Mouse (Mus musculus) neural tube, embryonic 13.5 days (tissue): ENCODE results near the gene Dnal4. TPM values are rescaled to one million over a fixed set of nuclear protein-coding genes. Genes with fewer than 3 reads are reported as not detected.

Experiments
- ATAC-seq: fragments of 200-750 bp; cut with Nextera tagmentation; 2 replicates; pipeline ENCODE4 v1.8.0; 2017; ENCODE audit warnings: low read depth, mild to moderate bottlenecking, moderate TSS enrichment, moderate library complexity
- H3K27ac ChIP-seq: fragments of 300-500 bp; sonication (generic); replicated peaks from 2 replicates; pipeline ENCODE4 v1.5.1; 2015; ENCODE audit warnings: moderate library complexity, mild to moderate bottlenecking, inconsistent platforms
- H3K27me3 ChIP-seq: fragments of 300-500 bp; sonication (generic); 2 replicates; pipeline ENCODE4 v1.6.1; 2015; ENCODE audit warnings: mild to moderate bottlenecking, inconsistent platforms
- H3K36me3 ChIP-seq: fragments of 300-500 bp; sonication (generic); 2 replicates; pipeline ENCODE4 v1.6.1; 2015; ENCODE audit warnings: mild to moderate bottlenecking, inconsistent platforms
- H3K4me1 ChIP-seq: fragments of 300-500 bp; sonication (generic); replicated peaks from 2 replicates; pipeline ENCODE4 v1.6.1; 2015; ENCODE audit warnings: inconsistent platforms
- H3K4me2 ChIP-seq: fragments of 300-500 bp; sonication (generic); 2 replicates; pipeline ENCODE4 v1.6.1; 2015; ENCODE audit warnings: inconsistent platforms, mild to moderate bottlenecking, moderate library complexity
- H3K4me3 ChIP-seq: fragments of 300-500 bp; sonication (generic); 2 replicates; pipeline ENCODE4 v1.5.1; 2015; ENCODE audit warnings: mild to moderate bottlenecking, inconsistent platforms
- H3K9ac ChIP-seq: fragments of 300-500 bp; sonication (generic); 2 replicates; pipeline ENCODE4 v1.6.1; 2015; ENCODE audit warnings: moderate library complexity, mild to moderate bottlenecking, inconsistent platforms
- H3K9me3 ChIP-seq: fragments of 300-500 bp; sonication (generic); 2 replicates; pipeline ENCODE4 v1.6.1; 2016; ENCODE audit warnings: inconsistent platforms
- WGBS: fragments of 180-500 bp; shearing (Covaris S2); methylation state at CpG from one replicate; pipeline ENCODE4 v1.1.7; 2015; 5-methylcytosine and 5-hydroxymethylcytosine counted together
- polyA plus RNA-seq: library from polyadenylated mRNA; unstranded; fragments of >200 nt; fragmentation: Nextera tagmentation; extraction: Ambion mirVana; gene quantifications from 2 replicates; pipeline ENCODE4 v1.2.1, GENCODE M21; 2015

Dnal4 gene
- polyA plus RNA-seq, 1 experiment from 2014 or later: 72.1 TPM

GRCm38 (mm10) chr15:79808658-79809057 is 31.0 kb upstream of the Dnal4 start:
- Histone ChIP-seq H3K4me3 (no peak overlapping the region), H3K9me3 (no peaks in the 10 kb centered on the region), H3K36me3 (no peaks in the 10 kb centered on the region), H3K4me1 (peaks cover 19% of the 10 kb centered on the region), H3K4me2 (no peak overlapping the region), H3K27me3 (peaks cover 53% of the 10 kb centered on the region), H3K9ac (no peak overlapping the region), H3K27ac (no peak overlapping the region)
- WGBS: 62% methylated on average over 5 of the region's 5 CpGs
- no peak for ATAC-seq

GRCm38 (mm10) chr15:79808114-79808513 is 30.5 kb upstream of the Dnal4 start:
- 36% methylated on average over 5 of the region's 5 CpGs for WGBS

GRCm38 (mm10) chr15:79807050-79807449 is 29.4 kb upstream of the Dnal4 start:
- no peak overlapping the region for H3K4me3 ChIP-seq
- H3K36me3 ChIP-seq: no peaks in the 10 kb centered on the region
- peaks cover 27% of the 10 kb centered on the region for H3K4me1 ChIP-seq
- H3K27ac ChIP-seq: no peak overlapping the region
- no peak overlapping the region for H3K4me2 ChIP-seq
- H3K9ac ChIP-seq: no peak overlapping the region
- no peak for ATAC-seq
- WGBS: 50% methylated on average over 1 of the region's 1 CpGs
- peaks cover 69% of the 10 kb centered on the region for H3K27me3 ChIP-seq
- H3K9me3 ChIP-seq: no peaks in the 10 kb centered on the region

More at GRCm38 (mm10) chr15:79808114-79808513, 30.5 kb upstream of the Dnal4 start:
- Histone ChIP-seq H3K36me3 (no peaks in the 10 kb centered on the region), H3K9me3 (no peaks in the 10 kb centered on the region), H3K4me2 (no peak overlapping the region), H3K9ac (no peak overlapping the region), H3K27ac (no peak overlapping the region), H3K4me3 (no peak overlapping the region), H3K4me1 (peaks cover 24% of the 10 kb centered on the region), H3K27me3 (peaks cover 58% of the 10 kb centered on the region)
- no peak for ATAC-seq

GRCm38 (mm10) chr15:79805246-79805645 is 27.6 kb upstream of the Dnal4 start:
- Histone ChIP-seq H3K9me3 (no peaks in the 10 kb centered on the region), H3K9ac (peak overlapping the region; percentile 81), H3K4me2 (peak overlapping the region; percentile 77), H3K27ac (peak overlapping the region; percentile 84), H3K4me3 (peak overlapping the region; percentile 67), H3K27me3 (peaks cover 75% of the 10 kb centered on the region), H3K36me3 (no peaks in the 10 kb centered on the region), H3K4me1 (peaks cover 36% of the 10 kb centered on the region)
- 30% methylated on average over 8 of the region's 8 CpGs for WGBS
- ATAC-seq: no peak

- peak within 1 kb of the TSS; percentile 77 for H3K4me2 ChIP-seq
- WGBS: 1% methylated on average over 76 of the region's 91 CpGs
- ATAC-seq: peak; percentile 85
- peak within 1 kb of the TSS; percentile 84 for H3K27ac ChIP-seq
- H3K27me3 ChIP-seq: peaks cover 71% of the 10 kb centered on the region
- peaks cover 36% of the 10 kb centered on the region for H3K4me1 ChIP-seq
- no peaks in the 10 kb centered on the region for H3K9me3 ChIP-seq
- peak within 1 kb of the TSS; percentile 81 for H3K9ac ChIP-seq
- no peaks in the 10 kb centered on the region for H3K36me3 ChIP-seq
- peak within 1 kb of the TSS; percentile 67 for H3K4me3 ChIP-seq
Measured at GRCm38 (mm10) chr15:79804352-79805071, 26.9 kb upstream of the Dnal4 start, which contains the start of gene Nptxr. Gene Nptxr (minus strand): TSS chr15:79804766.

- WGBS: 5% methylated on average over 74 of the region's 81 CpGs
- H3K27me3 ChIP-seq: peaks cover 68% of the 10 kb centered on the region
- ATAC-seq: peak; percentile 65
- no peaks in the 10 kb centered on the region for H3K9me3 ChIP-seq
- H3K4me2 ChIP-seq: peak overlapping the region; percentile 77
- H3K27ac ChIP-seq: peak overlapping the region; percentile 84
- H3K4me1 ChIP-seq: peaks cover 36% of the 10 kb centered on the region
- H3K4me3 ChIP-seq: peak overlapping the region; percentile 67
- peak overlapping the region; percentile 81 for H3K9ac ChIP-seq
- no peaks in the 10 kb centered on the region for H3K36me3 ChIP-seq
Measured at GRCm38 (mm10) chr15:79803533-79804351, 26.1 kb upstream of the Dnal4 start.

GRCm38 (mm10) chr15:79802304-79802703 is 24.7 kb upstream of the Dnal4 start:
- no peaks in the 10 kb centered on the region for H3K36me3 ChIP-seq
- H3K4me1 ChIP-seq: peaks cover 36% of the 10 kb centered on the region
- 61% methylated on average over 4 of the region's 4 CpGs for WGBS
- no peaks in the 10 kb centered on the region for H3K9me3 ChIP-seq
- no peak for ATAC-seq
- H3K4me2 ChIP-seq: no peak overlapping the region
- H3K27ac ChIP-seq: no peak overlapping the region
- peaks cover 63% of the 10 kb centered on the region for H3K27me3 ChIP-seq
- no peak overlapping the region for H3K9ac ChIP-seq
- H3K4me3 ChIP-seq: no peak overlapping the region

GRCm38 (mm10) chr15:79801646-79802045 is 24.0 kb upstream of the Dnal4 start:
- Histone ChIP-seq H3K36me3 (no peaks in the 10 kb centered on the region), H3K27ac (no peak overlapping the region), H3K4me1 (peaks cover 36% of the 10 kb centered on the region), H3K9ac (no peak overlapping the region), H3K9me3 (no peaks in the 10 kb centered on the region), H3K4me3 (no peak overlapping the region), H3K4me2 (no peak overlapping the region), H3K27me3 (peaks cover 57% of the 10 kb centered on the region)
- ATAC-seq: no peak
- 68% methylated on average over 2 of the region's 2 CpGs for WGBS

GRCm38 (mm10) chr15:79800701-79801100 is 23.1 kb upstream of the Dnal4 start:
- Histone ChIP-seq H3K36me3 (no peaks in the 10 kb centered on the region), H3K27me3 (peaks cover 47% of the 10 kb centered on the region), H3K4me2 (no peak overlapping the region), H3K4me1 (peaks cover 40% of the 10 kb centered on the region), H3K9ac (no peak overlapping the region), H3K9me3 (no peaks in the 10 kb centered on the region), H3K4me3 (no peak overlapping the region), H3K27ac (0 out of 2 replicates have a peak overlapping the region, but pooled peaks have one; percentile 13)
- ATAC-seq: no peak
- 39% methylated on average over 11 of the region's 11 CpGs for WGBS

GRCm38 (mm10) chr15:79798591-79798990 is 20.9 kb upstream of the Dnal4 start:
- 88% methylated on average over 10 of the region's 10 CpGs for WGBS
- Histone ChIP-seq H3K36me3 (no peaks in the 10 kb centered on the region), H3K27ac (no peak overlapping the region), H3K9ac (no peak overlapping the region), H3K4me2 (no peak overlapping the region), H3K4me3 (no peak overlapping the region), H3K27me3 (peaks cover 34% of the 10 kb centered on the region), H3K9me3 (no peaks in the 10 kb centered on the region), H3K4me1 (peaks cover 21% of the 10 kb centered on the region)
- ATAC-seq: no peak

GRCm38 (mm10) chr15:79797680-79798079 is 20.0 kb upstream of the Dnal4 start:
- WGBS: 83% methylated on average over 8 of the region's 8 CpGs
- H3K27me3 ChIP-seq: peaks cover 32% of the 10 kb centered on the region
- no peak for ATAC-seq

GRCm38 (mm10) chr15:79797096-79797495 is 19.4 kb upstream of the Dnal4 start:
- H3K9ac ChIP-seq: no peak overlapping the region
- H3K4me2 ChIP-seq: no peak overlapping the region
- H3K36me3 ChIP-seq: no peaks in the 10 kb centered on the region
- WGBS: 85% methylated on average over 7 of the region's 7 CpGs
- H3K27ac ChIP-seq: no peak overlapping the region
- peaks cover 13% of the 10 kb centered on the region; the same call in 1 of the 2 replicates for H3K4me1 ChIP-seq
- no peaks in the 10 kb centered on the region for H3K9me3 ChIP-seq
- no peak for ATAC-seq
- no peak overlapping the region for H3K4me3 ChIP-seq
- peaks cover 32% of the 10 kb centered on the region for H3K27me3 ChIP-seq

More at GRCm38 (mm10) chr15:79797680-79798079, 20.0 kb upstream of the Dnal4 start:
- peaks cover 13% of the 10 kb centered on the region; the same call in 1 of the 2 replicates for H3K4me1 ChIP-seq
- H3K36me3 ChIP-seq: no peaks in the 10 kb centered on the region
- no peak overlapping the region for H3K4me3 ChIP-seq
- H3K9ac ChIP-seq: no peak overlapping the region
- H3K9me3 ChIP-seq: no peaks in the 10 kb centered on the region
- H3K27ac ChIP-seq: no peak overlapping the region
- no peak overlapping the region for H3K4me2 ChIP-seq
